Mouse (Mus musculus): Measurements from ENCODE around the gene Exoc2. TPM values are rescaled to one million over a fixed set of nuclear protein-coding genes. Genes with fewer than 3 reads are reported as not detected.

Exoc2 gene
- polyA plus RNA-seq, 1 experiment from 2014 or later: 63.1 TPM

GRCm38 (mm10) chr13:30785423-30786040 is 188.4 kb downstream of the Exoc2 start:
- 92% methylated on average over 4 of the region's 4 CpGs for WGBS
- Histone ChIP-seq H3K4me3 (replicated peaks; ENCODE audit: low read depth, low read length) (no peak overlapping the region), H3K9ac (replicated peaks; ENCODE audit: low read length) (no peak overlapping the region)

GRCm38 (mm10) chr13:30782419-30782818 is 191.5 kb downstream of the Exoc2 start:
- no peaks in the 10 kb centered on the region for H3K4me1 ChIP-seq (ENCODE audit: control insufficient read depth, insufficient read depth, low read length)
- H3K27ac ChIP-seq (replicated peaks; ENCODE audit: low read depth, low read length): no peak overlapping the region
- WGBS: 55% methylated on average over 8 of the region's 8 CpGs
- ATAC-seq (ENCODE audit: low FRiP score, low TSS enrichment) (no peak), DNase-seq (no peak)
- H3K4me3 ChIP-seq (replicated peaks; ENCODE audit: low read depth, low read length): no peak overlapping the region
- no peak overlapping the region for H3K9ac ChIP-seq (replicated peaks; ENCODE audit: low read length)
- no peaks in the 10 kb centered on the region for H3K36me3 ChIP-seq (ENCODE audit: control insufficient read depth, insufficient read depth, low read length)
- no peaks in the 10 kb centered on the region for H3K9me3 ChIP-seq (ENCODE audit: control insufficient read depth, low read length)
- no peaks in the 10 kb centered on the region for H3K27me3 ChIP-seq (ENCODE audit: control insufficient read depth, insufficient read depth, low read length)
- H3K4me2 ChIP-seq (ENCODE audit: low read length): no peak overlapping the region

More at GRCm38 (mm10) chr13:30785423-30786040, 188.4 kb downstream of the Exoc2 start:
- Histone ChIP-seq H3K4me1 (ENCODE audit: control insufficient read depth, insufficient read depth, low read length) (no peaks in the 10 kb centered on the region), H3K27ac (replicated peaks; ENCODE audit: low read depth, low read length) (no peak overlapping the region), H3K36me3 (ENCODE audit: control insufficient read depth, insufficient read depth, low read length) (no peaks in the 10 kb centered on the region), H3K27me3 (ENCODE audit: control insufficient read depth, insufficient read depth, low read length) (no peaks in the 10 kb centered on the region), H3K4me2 (ENCODE audit: low read length) (no peak overlapping the region), H3K9me3 (ENCODE audit: control insufficient read depth, low read length) (no peaks in the 10 kb centered on the region)
- ATAC-seq (ENCODE audit: low FRiP score, low TSS enrichment) (no peak), DNase-seq (no peak)

GRCm38 (mm10) chr13:30781905-30782304 is 192.0 kb downstream of the Exoc2 start:
- Histone ChIP-seq H3K4me2 (ENCODE audit: low read length) (no peak overlapping the region), H3K4me3 (replicated peaks; ENCODE audit: low read depth, low read length) (no peak overlapping the region), H3K27me3 (ENCODE audit: control insufficient read depth, insufficient read depth, low read length) (no peaks in the 10 kb centered on the region), H3K36me3 (ENCODE audit: control insufficient read depth, insufficient read depth, low read length) (no peaks in the 10 kb centered on the region), H3K27ac (replicated peaks; ENCODE audit: low read depth, low read length) (no peak overlapping the region), H3K9me3 (ENCODE audit: control insufficient read depth, low read length) (no peaks in the 10 kb centered on the region), H3K4me1 (ENCODE audit: control insufficient read depth, insufficient read depth, low read length) (no peaks in the 10 kb centered on the region), H3K9ac (replicated peaks; ENCODE audit: low read length) (no peak overlapping the region)
- WGBS: 59% methylated on average over 2 of the region's 2 CpGs
- no peak for DNase-seq
- ATAC-seq (ENCODE audit: low FRiP score, low TSS enrichment): no peak

DNA sequence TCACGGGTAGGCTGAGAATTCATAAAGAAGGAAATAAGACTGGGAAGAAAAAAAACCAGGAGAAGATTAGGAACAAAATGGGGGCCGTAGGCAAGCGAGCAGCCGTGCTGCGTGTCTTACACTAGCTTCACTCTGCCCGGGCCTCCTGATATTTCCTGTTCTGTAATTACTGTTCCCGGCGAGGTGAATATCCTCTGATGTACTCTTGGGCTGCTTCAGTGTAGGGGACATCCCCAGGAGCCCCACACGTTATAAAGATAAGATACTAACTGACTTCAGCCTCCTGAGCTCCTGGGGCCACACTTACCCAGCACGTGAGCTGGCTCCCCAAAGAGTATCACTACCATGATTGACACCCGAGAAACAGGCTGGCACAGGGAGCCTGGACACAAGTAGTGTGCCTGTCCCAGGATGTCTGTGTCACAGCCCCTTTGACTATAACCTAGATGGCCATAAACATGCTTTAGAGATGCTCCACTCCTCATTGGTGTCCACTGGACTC is 196.2 kb downstream of the Exoc2 start:
- no peaks in the 10 kb centered on the region for H3K4me1 ChIP-seq (ENCODE audit: control insufficient read depth, insufficient read depth, low read length)
- ATAC-seq (ENCODE audit: low FRiP score, low TSS enrichment): no peak
- no peak overlapping the region for H3K4me3 ChIP-seq (replicated peaks; ENCODE audit: low read depth, low read length)
- H3K4me2 ChIP-seq (ENCODE audit: low read length): no peak overlapping the region
- H3K27me3 ChIP-seq (ENCODE audit: control insufficient read depth, insufficient read depth, low read length): no peaks in the 10 kb centered on the region
- no peak overlapping the region for H3K27ac ChIP-seq (replicated peaks; ENCODE audit: low read depth, low read length)
- no peak for DNase-seq
- no peak overlapping the region for H3K9ac ChIP-seq (replicated peaks; ENCODE audit: low read length)
- 88% methylated on average over 11 of the region's 11 CpGs for WGBS
- 0 out of 2 replicates have a peak, but pooled peaks cover 5% of the 10 kb centered on the region for H3K9me3 ChIP-seq (ENCODE audit: control insufficient read depth, low read length)
- H3K36me3 ChIP-seq (ENCODE audit: control insufficient read depth, insufficient read depth, low read length): no peaks in the 10 kb centered on the region

- Histone ChIP-seq H3K9ac (replicated peaks; ENCODE audit: low read length) (no peak overlapping the region), H3K4me1 (ENCODE audit: control insufficient read depth, insufficient read depth, low read length) (no peaks in the 10 kb centered on the region), H3K27ac (replicated peaks; ENCODE audit: low read depth, low read length) (no peak overlapping the region), H3K4me3 (replicated peaks; ENCODE audit: low read depth, low read length) (no peak overlapping the region), H3K36me3 (ENCODE audit: control insufficient read depth, insufficient read depth, low read length) (no peaks in the 10 kb centered on the region), H3K9me3 (ENCODE audit: control insufficient read depth, low read length) (0 out of 2 replicates have a peak, but pooled peaks cover 5% of the 10 kb centered on the region), H3K27me3 (ENCODE audit: control insufficient read depth, insufficient read depth, low read length) (no peaks in the 10 kb centered on the region), H3K4me2 (ENCODE audit: low read length) (no peak overlapping the region)
- DNase-seq (no peak), ATAC-seq (ENCODE audit: low FRiP score, low TSS enrichment) (no peak)
- WGBS: 92% methylated on average over 2 of the region's 2 CpGs
Observed at GRCm38 (mm10) chr13:30776021-30776420, 197.9 kb downstream of the Exoc2 start.

DNA sequence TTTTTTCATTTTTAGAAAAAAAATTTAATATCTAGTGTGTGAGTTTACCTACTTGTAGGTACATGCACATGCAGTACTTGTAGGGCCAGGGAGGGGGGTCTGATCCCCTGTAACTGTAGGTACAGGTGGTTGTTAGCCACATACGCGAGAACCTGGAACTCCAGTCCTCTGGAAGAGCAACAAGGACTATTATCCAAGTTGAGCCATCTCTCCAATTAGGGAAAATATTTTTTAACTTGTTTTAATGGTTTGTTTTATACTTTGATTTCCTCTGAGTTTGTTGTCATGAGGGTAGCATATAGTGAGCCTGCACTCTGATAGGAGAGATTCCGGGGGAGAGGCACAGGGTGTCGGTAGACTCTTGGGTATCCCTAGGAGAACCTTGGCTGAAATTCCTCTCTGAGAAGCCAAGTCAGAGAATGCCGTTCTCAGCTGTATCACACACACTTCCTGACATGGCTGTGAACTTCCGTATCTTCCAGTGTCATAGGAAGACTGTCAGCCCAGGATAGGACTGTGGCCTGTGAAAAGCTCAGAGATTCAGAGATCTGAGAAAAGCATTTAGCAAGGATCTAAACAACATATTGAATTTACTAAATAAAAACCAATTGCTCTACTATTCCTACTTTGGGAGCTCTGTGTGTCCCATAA is 206.3 kb downstream of the Exoc2 start:
- no peak for DNase-seq
- 95% methylated on average over 6 of the region's 6 CpGs for WGBS
- no peak overlapping the region for H3K9ac ChIP-seq (replicated peaks; ENCODE audit: low read length)

GRCm38 (mm10) chr13:30766636-30767476 is 207.0 kb downstream of the Exoc2 start:
- Histone ChIP-seq H3K36me3 (ENCODE audit: control insufficient read depth, insufficient read depth, low read length) (no peaks in the 10 kb centered on the region), H3K9me3 (ENCODE audit: control insufficient read depth, low read length) (no peaks in the 10 kb centered on the region), H3K4me2 (ENCODE audit: low read length) (no peak overlapping the region), H3K27ac (replicated peaks; ENCODE audit: low read depth, low read length) (no peak overlapping the region), H3K9ac (replicated peaks; ENCODE audit: low read length) (no peak overlapping the region), H3K27me3 (ENCODE audit: control insufficient read depth, insufficient read depth, low read length) (no peaks in the 10 kb centered on the region), H3K4me3 (replicated peaks; ENCODE audit: low read depth, low read length) (no peak overlapping the region), H3K4me1 (ENCODE audit: control insufficient read depth, insufficient read depth, low read length) (no peaks in the 10 kb centered on the region)
- DNase-seq (no peak), ATAC-seq (ENCODE audit: low FRiP score, low TSS enrichment) (no peak)
- WGBS: 95% methylated on average over 5 of the region's 5 CpGs

More for the DNA sequence above, 206.3 kb downstream of the Exoc2 start:
- Histone ChIP-seq H3K9me3 (ENCODE audit: control insufficient read depth, low read length) (no peaks in the 10 kb centered on the region), H3K36me3 (ENCODE audit: control insufficient read depth, insufficient read depth, low read length) (no peaks in the 10 kb centered on the region), H3K4me3 (replicated peaks; ENCODE audit: low read depth, low read length) (no peak overlapping the region), H3K27me3 (ENCODE audit: control insufficient read depth, insufficient read depth, low read length) (no peaks in the 10 kb centered on the region), H3K4me1 (ENCODE audit: control insufficient read depth, insufficient read depth, low read length) (no peaks in the 10 kb centered on the region), H3K4me2 (ENCODE audit: low read length) (no peak overlapping the region), H3K27ac (replicated peaks; ENCODE audit: low read depth, low read length) (no peak overlapping the region)
- no peak for ATAC-seq (ENCODE audit: low FRiP score, low TSS enrichment)

DNA sequence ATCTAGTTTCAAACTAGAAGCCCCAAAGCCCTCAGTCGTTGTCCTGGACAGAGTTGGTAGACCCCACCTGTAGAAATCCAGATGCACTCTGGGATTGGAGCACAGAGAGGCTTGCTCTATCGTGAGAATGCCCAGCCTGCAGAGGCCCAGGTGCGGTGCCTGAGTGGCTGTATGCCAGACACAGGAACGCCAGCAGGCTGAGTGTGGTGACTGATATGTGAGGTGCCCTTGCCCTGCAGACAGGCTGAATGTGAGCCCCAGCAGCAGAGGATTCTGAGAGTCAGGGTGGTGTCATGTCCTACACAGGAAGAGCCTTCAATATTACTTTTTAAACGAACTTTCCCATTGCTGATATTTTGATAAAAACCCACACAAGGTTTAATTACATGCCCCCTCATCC is 208.0 kb downstream of the Exoc2 start:
- DNase-seq (no peak), ATAC-seq (ENCODE audit: low FRiP score, low TSS enrichment) (no peak)

More for the DNA sequence above, 208.0 kb downstream of the Exoc2 start:
- Histone ChIP-seq H3K4me3 (replicated peaks; ENCODE audit: low read depth, low read length) (no peak overlapping the region), H3K27me3 (ENCODE audit: control insufficient read depth, insufficient read depth, low read length) (no peaks in the 10 kb centered on the region), H3K27ac (replicated peaks; ENCODE audit: low read depth, low read length) (no peak overlapping the region), H3K9me3 (ENCODE audit: control insufficient read depth, low read length) (no peaks in the 10 kb centered on the region), H3K9ac (replicated peaks; ENCODE audit: low read length) (no peak overlapping the region), H3K4me2 (ENCODE audit: low read length) (no peak overlapping the region), H3K4me1 (ENCODE audit: control insufficient read depth, insufficient read depth, low read length) (no peaks in the 10 kb centered on the region), H3K36me3 (ENCODE audit: control insufficient read depth, insufficient read depth, low read length) (no peaks in the 10 kb centered on the region)
- 84% methylated on average over 5 of the region's 5 CpGs for WGBS

Measured in midbrain, embryonic 14.5 days (tissue).